ENCODE assay signal across 20 mouse cellular contexts in the genomic region with DNA sequence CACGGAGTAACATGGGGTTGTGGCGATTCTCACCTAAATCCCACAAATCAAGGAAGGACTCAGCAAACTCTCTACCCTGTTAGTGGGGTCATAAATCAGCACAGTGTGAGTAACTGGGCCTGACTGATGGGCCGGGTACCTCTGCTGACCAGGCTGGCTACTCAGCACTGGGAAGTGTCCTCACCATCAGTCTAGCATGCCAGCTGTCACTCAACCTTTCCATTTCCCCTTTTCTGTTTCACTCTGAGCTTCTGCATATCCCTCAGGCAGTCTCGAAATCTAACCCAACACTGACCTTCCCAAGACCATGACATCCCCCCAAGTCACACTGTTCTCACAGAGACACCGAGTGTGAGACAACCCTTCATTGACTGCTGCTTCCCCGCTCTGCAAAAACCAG.
DNase-seq lines count a peak whose midpoint lies in the region; ATAC-seq and TF ChIP-seq lines count a peak whose summit lies in the region.
"Had no signal": no experiment of that assay in that cellular context is flagged by ENCODE, and none has a peak within 500 bp of the region (broad histone marks: within the 10 kb centered on the region; RNA-seq: fewer than 3 reads in every experiment).

No protein-coding gene starts in this region.

- TF ChIP-seq EP300 in liver, postnatal 0 days (IDR thresholded peaks at IDR 0.05; ENCODE audit: low read depth): no peak
- peak; percentile 99 for TF ChIP-seq EP300 in CH12.LX (IDR thresholded peaks at IDR 0.05; ENCODE audit: low read length)

- DNase-seq in liver, postnatal 0 days: peak; percentile 33
- DNase-seq in liver: no peak
- DNase-seq in 416B (ENCODE audit: low read depth): peak; percentile 39
- DNase-seq in CH12.LX (ENCODE audit: extremely low read depth): peak; percentile 83
- DNase-seq in hindbrain, embryonic 14.5 days (ENCODE audit: low spot score): no peak
- no peak for DNase-seq in right cerebral cortex, postnatal 36 days (ENCODE audit: low spot score in 2 of 2)
- no peak for DNase-seq in hindbrain, embryonic 11.5 days (ENCODE audit: low spot score)
- DNase-seq: adrenal gland, postnatal 36 days; cerebellum, adult 2 months; gastrocnemius, postnatal 14 days; kidney, adult 8-10 months; right cerebral cortex, postnatal 25 days had no signal

- in situ Hi-C loops in CH12.LX (cut with MboI; ENCODE audit: low pct_ligation_motif_present, low pct_unique_long_range_greater_than_20kb, low sequenced_read_pairs): no loop called here

- 56% methylated on average over 6 of the region's 6 CpGs for WGBS in liver, postnatal 0 days (ENCODE audit: insufficient replicate concordance)
- 88% methylated on average over 6 of the region's 6 CpGs for WGBS in hindbrain, embryonic 14.5 days
- WGBS in hindbrain, embryonic 11.5 days: 87% methylated on average over 6 of the region's 6 CpGs

- H3K4me2 ChIP-seq in liver, postnatal 0 days (ENCODE audit: low read depth, low read length): no peak overlapping the region
- H3K4me2 ChIP-seq in CH12.LX (ENCODE audit: insufficient read depth, low read depth, poor library complexity, severe bottlenecking): peak overlapping the region; percentile 51
- H3K4me2 ChIP-seq in hindbrain, embryonic 14.5 days (replicated peaks): no peak overlapping the region
- no peak overlapping the region for H3K4me2 ChIP-seq in hindbrain, embryonic 11.5 days (replicated peaks; ENCODE audit: low read depth, low read length)
- H3K4me2 ChIP-seq: heart, embryonic 15.5 days; limb, embryonic 13.5 days; midbrain, embryonic 15.5 days had no signal

- ATAC-seq in liver, postnatal 0 days: no peak
- peak; percentile 76 to 80 for ATAC-seq in hematopoietic stem cell, adult 5-6 weeks (replicated peaks in 1 of 2; ENCODE audit: insufficient read depth in 1 of 2, low FRiP score in 2 of 2, low TSS enrichment in 1 of 2, low read depth in 1 of 2, poor library complexity in 2 of 2, severe bottlenecking in 2 of 2)
- ATAC-seq in hindbrain, embryonic 14.5 days (ENCODE audit: low FRiP score): no peak
- ATAC-seq in hindbrain, embryonic 11.5 days (ENCODE audit: low FRiP score): no peak
- ATAC-seq: forebrain, embryonic 14.5 days; inflammation-experienced regulatory T-cells, adult 6 months; midbrain, embryonic 15.5 days had no signal

- H3K9ac ChIP-seq in liver, postnatal 0 days (replicated peaks): no peak overlapping the region
- peak overlapping the region; percentile 28; the same call in 1 of the 2 replicates for H3K9ac ChIP-seq in CH12.LX (ENCODE audit: insufficient read depth, low read depth)
- H3K9ac ChIP-seq in hindbrain, embryonic 14.5 days: no peak overlapping the region
- no peak overlapping the region for H3K9ac ChIP-seq in hindbrain, embryonic 11.5 days (ENCODE audit: low read depth, low read length)
- H3K9ac ChIP-seq: heart, embryonic 15.5 days; limb, embryonic 13.5 days; midbrain, embryonic 15.5 days had no signal

- no peak for TF ChIP-seq CTCF in liver, postnatal 0 days (IDR thresholded peaks at IDR 0.05; ENCODE audit: low read depth)
- TF ChIP-seq CTCF in CH12.LX (conservative IDR thresholded peaks at IDR 0.05 in 1 of 2, IDR thresholded peaks at IDR 0.05 in 1 of 2; ENCODE audit: low read depth in 2 of 2, low read length in 2 of 2): no peak

- dilution Hi-C loops in CH12.LX (cut with MboI; ENCODE audit: extremely low pct_ligation_motif_present, extremely low pct_unique_long_range_greater_than_20kb, low sequenced_read_pairs): no loop called here

- H3K36me3 ChIP-seq in liver, postnatal 0 days (replicated peaks; ENCODE audit: insufficient read depth, low read length): no peaks in the 10 kb centered on the region
- H3K36me3 ChIP-seq in CH12.LX (replicated peaks in 1 of 2; ENCODE audit: control insufficient read depth in 1 of 2, insufficient read depth in 1 of 2, low read length in 1 of 2): no peaks in the 10 kb centered on the region
- no peaks in the 10 kb centered on the region for H3K36me3 ChIP-seq in hindbrain, embryonic 14.5 days (replicated peaks; ENCODE audit: control insufficient read depth, insufficient read depth)
- no peaks in the 10 kb centered on the region for H3K36me3 ChIP-seq in hindbrain, embryonic 11.5 days (ENCODE audit: control insufficient read depth, insufficient read depth, low read length)
- H3K36me3 ChIP-seq: G1E; heart, embryonic 15.5 days; hindbrain, embryonic 10.5 days; limb, embryonic 13.5 days; midbrain, embryonic 15.5 days had no signal

- no peaks in the 10 kb centered on the region for H3K9me3 ChIP-seq in liver, postnatal 0 days (ENCODE audit: low read length)
- peaks cover 2% of the 10 kb centered on the region for H3K9me3 ChIP-seq in CH12.LX (replicated peaks; ENCODE audit: low read length)
- no peaks in the 10 kb centered on the region for H3K9me3 ChIP-seq in hindbrain, embryonic 14.5 days (ENCODE audit: control insufficient read depth, low read length)
- H3K9me3 ChIP-seq in hindbrain, embryonic 11.5 days (ENCODE audit: control insufficient read depth, low read length): no peaks in the 10 kb centered on the region
- H3K9me3 ChIP-seq: G1E; heart, embryonic 15.5 days; hindbrain, embryonic 10.5 days; limb, embryonic 13.5 days; midbrain, embryonic 15.5 days had no signal

- no peaks in the 10 kb centered on the region for H3K27me3 ChIP-seq in liver, postnatal 0 days (ENCODE audit: insufficient read depth, low read length)
- H3K27me3 ChIP-seq in CH12.LX (replicated peaks): no peaks in the 10 kb centered on the region
- H3K27me3 ChIP-seq in hindbrain, embryonic 14.5 days (ENCODE audit: control insufficient read depth, insufficient read depth, low read length): no peaks in the 10 kb centered on the region
- H3K27me3 ChIP-seq in hindbrain, embryonic 11.5 days (ENCODE audit: control insufficient read depth, insufficient read depth, low read length): no peaks in the 10 kb centered on the region
- H3K27me3 ChIP-seq: heart, embryonic 15.5 days; limb, embryonic 13.5 days; midbrain, embryonic 15.5 days had no signal

- TF ChIP-seq RAD21 in CH12.LX (IDR thresholded peaks at IDR 0.05; ENCODE audit: low read depth, low read length): no peak; the same call in none of the 2 replicates

- no peaks in the 10 kb centered on the region for H3K79me2 ChIP-seq in CH12.LX (replicated peaks; ENCODE audit: control insufficient read depth, extremely low read depth, insufficient read depth, poor library complexity, severe bottlenecking)

- peak; percentile 43; the same call in 1 of the 2 replicates for TF ChIP-seq POLR2A in CH12.LX (IDR thresholded peaks at IDR 0.05; ENCODE audit: low read depth, low read length)

- H3K27ac ChIP-seq in liver, postnatal 0 days (ENCODE audit: low read depth): no peak overlapping the region
- H3K27ac ChIP-seq in CH12.LX (ENCODE audit: insufficient read depth, low read depth): peak overlapping the region; percentile 71
- no peak overlapping the region for H3K27ac ChIP-seq in hindbrain, embryonic 14.5 days
- no peak overlapping the region for H3K27ac ChIP-seq in hindbrain, embryonic 11.5 days (ENCODE audit: low read depth, low read length)
- H3K27ac ChIP-seq: heart, embryonic 15.5 days; hindbrain, embryonic 10.5 days; limb, embryonic 13.5 days; midbrain, embryonic 15.5 days had no signal

- H3K4me3 ChIP-seq in liver, postnatal 0 days (ENCODE audit: low read depth, low read length): no peak overlapping the region
- H3K4me3 ChIP-seq in CH12.LX (replicated peaks in 1 of 3; ENCODE audit: low read depth in 2 of 3, low read length in 2 of 3, poor library complexity in 1 of 3): no peak overlapping the region
- H3K4me3 ChIP-seq in hindbrain, embryonic 14.5 days (replicated peaks; ENCODE audit: low read length): no peak overlapping the region
- no peak overlapping the region for H3K4me3 ChIP-seq in hindbrain, embryonic 11.5 days (ENCODE audit: low read depth, low read length)
- H3K4me3 ChIP-seq: heart, embryonic 15.5 days; hindbrain, embryonic 10.5 days; limb, embryonic 13.5 days; midbrain, embryonic 15.5 days had no signal

- H3K4me1 ChIP-seq in liver, postnatal 0 days (ENCODE audit: insufficient read depth): peaks cover 3% of the 10 kb centered on the region; the same call in 1 of the 2 replicates
- peaks cover 29 to 37% of the 10 kb centered on the region in 2 experiments for H3K4me1 ChIP-seq in CH12.LX (ENCODE audit: control insufficient read depth in 1 of 2, insufficient read depth in 2 of 2)
- no peaks in the 10 kb centered on the region for H3K4me1 ChIP-seq in hindbrain, embryonic 14.5 days (replicated peaks; ENCODE audit: control insufficient read depth, insufficient read depth, low read length)
- H3K4me1 ChIP-seq in hindbrain, embryonic 11.5 days (replicated peaks; ENCODE audit: control insufficient read depth, insufficient read depth, low read length): no peaks in the 10 kb centered on the region
- H3K4me1 ChIP-seq: heart, embryonic 15.5 days; hindbrain, embryonic 10.5 days; limb, embryonic 13.5 days; midbrain, embryonic 15.5 days had no signal

TF ChIP-seq in CH12.LX, 34 proteins besides CTCF, POLR2A, EP300 and RAD21 (continues in another document):
- TF ChIP-seq JUN (IDR thresholded peaks at IDR 0.05; ENCODE audit: insufficient read depth, low read depth, low read length) (peak; percentile 81), CHD2 (IDR thresholded peaks at IDR 0.05; ENCODE audit: low read length) (peak; percentile 83), SMC3 (IDR thresholded peaks at IDR 0.05; ENCODE audit: low read depth, low read length) (peak; percentile 37; the same call in 1 of the 2 replicates), RCOR1 (conservative IDR thresholded peaks at IDR 0.05; ENCODE audit: low read depth, low read length) (peak; percentile 86; the same call in 1 of the 2 replicates), ZMIZ1 (IDR thresholded peaks at IDR 0.05; ENCODE audit: low read depth, low read length) (no peak), USF2 (conservative IDR thresholded peaks at IDR 0.05; ENCODE audit: low read depth, low read length) (no peak), MAX (IDR thresholded peaks at IDR 0.05; ENCODE audit: low read length) (peak; percentile 75), CHD1 (IDR thresholded peaks at IDR 0.05; ENCODE audit: low read depth, low read length) (peak; percentile 26; the same call in 1 of the 2 replicates), PAX5 (IDR thresholded peaks at IDR 0.05; ENCODE audit: low read length) (no peak), BHLHE40 (IDR thresholded peaks at IDR 0.05; ENCODE audit: low read depth, low read length) (peak; percentile 60), GABPA (IDR thresholded peaks at IDR 0.05; ENCODE audit: insufficient replicate concordance, low read depth, low read length) (no peak), ETS1 (conservative IDR thresholded peaks at IDR 0.05; ENCODE audit: low read depth, low read length) (peak; percentile 79), MYC (IDR thresholded peaks at IDR 0.05; ENCODE audit: low read depth, low read length) (0 out of 2 replicates have a peak, but pooled peaks have one; percentile 81), USF1 (IDR thresholded peaks at IDR 0.05; ENCODE audit: low read depth, low read length) (no peak), TBP (conservative IDR thresholded peaks at IDR 0.05; ENCODE audit: low read depth, low read length) (peak; percentile 68; the same call in 1 of the 2 replicates), ELF1 (IDR thresholded peaks at IDR 0.05; ENCODE audit: low read depth, low read length) (peak; percentile 40; the same call in 1 of the 2 replicates), ZKSCAN1 (IDR thresholded peaks at IDR 0.05; ENCODE audit: borderline replicate concordance, low read depth, low read length) (no peak)

Comparison
In these comparisons a context has a peak if more than half of its experiments do, and no peak if none do; other contexts are left out.
1. DNase-seq: peak in liver, postnatal 0 days (single experiment), 416B (single experiment) and CH12.LX (single experiment); none in liver (single experiment), hindbrain, embryonic 14.5 days (single experiment), right cerebral cortex, postnatal 36 days (0 of 2) and hindbrain, embryonic 11.5 days (single experiment).
2. ATAC-seq: peak in hematopoietic stem cell, adult 5-6 weeks (2 of 2); none in liver, postnatal 0 days (single experiment), hindbrain, embryonic 14.5 days (single experiment) and hindbrain, embryonic 11.5 days (single experiment).